Comparison of ENCODE assay signal across 15 mouse cellular contexts in the genomic region with DNA sequence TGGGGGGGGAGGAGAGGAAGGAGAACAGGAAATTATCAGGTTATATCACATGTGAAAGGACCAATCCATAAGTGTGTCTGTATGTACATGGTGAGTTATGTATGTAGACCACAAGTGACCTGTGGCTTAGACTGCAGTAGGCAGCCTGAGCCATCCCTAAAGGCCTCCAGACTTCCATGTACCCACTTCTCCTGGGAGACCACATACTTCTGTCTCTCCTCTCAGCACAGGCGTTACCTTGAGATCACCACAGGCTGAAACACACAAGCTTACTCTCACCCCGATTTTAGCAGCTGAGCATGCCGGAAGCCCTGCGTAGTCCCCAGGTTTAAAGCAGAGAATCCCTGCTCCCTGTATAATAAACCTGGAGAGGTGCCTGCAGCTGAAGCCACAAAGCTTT.
DNase-seq lines count a peak whose midpoint lies in the region; ATAC-seq and TF ChIP-seq lines count a peak whose summit lies in the region.
"Had no signal": no experiment of that assay in that cellular context is flagged by ENCODE, and none has a peak within 500 bp of the region (broad histone marks: within the 10 kb centered on the region; RNA-seq: fewer than 3 reads in every experiment).

No protein-coding gene starts in this region.

- no peak overlapping the region for H3K4me3 ChIP-seq in lung, embryonic 15.5 days
- H3K4me3 ChIP-seq in forebrain, embryonic 15.5 days, result no peak overlapping the region
- H3K4me3 ChIP-seq in limb, embryonic 12.5 days (replicated peaks), result no peak overlapping the region
- no peak overlapping the region for H3K4me3 ChIP-seq in stomach, postnatal 0 days (ENCODE audit: low read depth, low read length)
- H3K4me3 ChIP-seq: embryonic facial prominence, embryonic 15.5 days; layer of hippocampus, adult 2 months had no signal

- H3K4me2 ChIP-seq in lung, embryonic 15.5 days, result no peak overlapping the region
- no peak overlapping the region for H3K4me2 ChIP-seq in forebrain, embryonic 15.5 days (replicated peaks)
- no peak overlapping the region for H3K4me2 ChIP-seq in limb, embryonic 12.5 days
- no peak overlapping the region for H3K4me2 ChIP-seq in stomach, postnatal 0 days (replicated peaks; ENCODE audit: low read depth)
- H3K4me2 ChIP-seq: embryonic facial prominence, embryonic 15.5 days; liver, embryonic 11.5 days had no signal

- no peaks in the 10 kb centered on the region for H3K9me3 ChIP-seq in lung, embryonic 15.5 days
- no peaks in the 10 kb centered on the region for H3K9me3 ChIP-seq in forebrain, embryonic 15.5 days
- H3K9me3 ChIP-seq in limb, embryonic 12.5 days, result no peaks in the 10 kb centered on the region
- no peaks in the 10 kb centered on the region for H3K9me3 ChIP-seq in stomach, postnatal 0 days (ENCODE audit: control insufficient read depth, low read length)
- H3K9me3 ChIP-seq: embryonic facial prominence, embryonic 15.5 days; G1E had no signal

- H3K27me3 ChIP-seq in lung, embryonic 15.5 days, result no peaks in the 10 kb centered on the region
- H3K27me3 ChIP-seq in forebrain, embryonic 15.5 days, result no peaks in the 10 kb centered on the region
- no peaks in the 10 kb centered on the region for H3K27me3 ChIP-seq in limb, embryonic 12.5 days
- H3K27me3 ChIP-seq in stomach, postnatal 0 days (ENCODE audit: control insufficient read depth, insufficient read depth, low read length), result no peaks in the 10 kb centered on the region
- H3K27me3 ChIP-seq: embryonic facial prominence, embryonic 15.5 days had no signal

- peaks cover 43% of the 10 kb centered on the region for H3K4me1 ChIP-seq in lung, embryonic 15.5 days
- H3K4me1 ChIP-seq in forebrain, embryonic 15.5 days, result peaks cover 15% of the 10 kb centered on the region
- H3K4me1 ChIP-seq in limb, embryonic 12.5 days (replicated peaks), result peaks cover 47% of the 10 kb centered on the region
- H3K4me1 ChIP-seq in stomach, postnatal 0 days (replicated peaks; ENCODE audit: control insufficient read depth, insufficient read depth), result no peaks in the 10 kb centered on the region

- no peak for TF ChIP-seq CTCF in stomach, postnatal 0 days (IDR thresholded peaks at IDR 0.05; ENCODE audit: low read depth)

- H3K36me3 ChIP-seq in lung, embryonic 15.5 days, result no peaks in the 10 kb centered on the region
- no peaks in the 10 kb centered on the region for H3K36me3 ChIP-seq in forebrain, embryonic 15.5 days
- no peaks in the 10 kb centered on the region for H3K36me3 ChIP-seq in limb, embryonic 12.5 days
- H3K36me3 ChIP-seq in stomach, postnatal 0 days (ENCODE audit: control insufficient read depth, insufficient read depth, low read length), result no peaks in the 10 kb centered on the region
- H3K36me3 ChIP-seq: embryonic facial prominence, embryonic 15.5 days had no signal

- ATAC-seq in lung, embryonic 15.5 days (ENCODE audit: borderline replicate concordance, extremely low read depth, low FRiP score, low TSS enrichment), result 0 out of 2 replicates have a peak, but pooled peaks have one; percentile 27
- no peak for ATAC-seq in forebrain, embryonic 15.5 days (replicated peaks)
- ATAC-seq in limb, embryonic 12.5 days (ENCODE audit: insufficient number of reproducible peaks, insufficient read depth, low FRiP score, low TSS enrichment, low read depth), result no peak
- 0 out of 2 replicates have a peak, but pooled peaks have one; percentile 13 for ATAC-seq in stomach, postnatal 0 days (ENCODE audit: low FRiP score, low TSS enrichment)
- ATAC-seq: activated CD4-positive, CD25-positive, alpha-beta regulatory T cell, adult 4 months; inflammation-experienced regulatory T-cells, adult 6 months had no signal

- TF ChIP-seq EP300 in stomach, postnatal 0 days (optimal IDR thresholded peaks at IDR 0.05), result no peak

- no peak overlapping the region for H3K9ac ChIP-seq in lung, embryonic 15.5 days
- no peak overlapping the region for H3K9ac ChIP-seq in forebrain, embryonic 15.5 days (replicated peaks)
- H3K9ac ChIP-seq in limb, embryonic 12.5 days (replicated peaks), result no peak overlapping the region
- H3K9ac ChIP-seq in stomach, postnatal 0 days (ENCODE audit: low read length), result no peak overlapping the region
- H3K9ac ChIP-seq: embryonic facial prominence, embryonic 15.5 days had no signal

- 0 out of 2 replicates have a peak overlapping the region, but pooled peaks have one; percentile 62 for H3K27ac ChIP-seq in lung, embryonic 15.5 days
- 0 out of 2 replicates have a peak overlapping the region, but pooled peaks have one; percentile 1 for H3K27ac ChIP-seq in forebrain, embryonic 15.5 days (replicated peaks)
- 0 out of 2 replicates have a peak overlapping the region, but pooled peaks have one; percentile 41 for H3K27ac ChIP-seq in limb, embryonic 12.5 days
- no peak overlapping the region for H3K27ac ChIP-seq in stomach, postnatal 0 days (replicated peaks)
- H3K27ac ChIP-seq: embryonic facial prominence, embryonic 15.5 days; layer of hippocampus, adult 2 months; macrophage had no signal

- DNase-seq in lung, postnatal 25 days (ENCODE audit: low spot score), result no peak
- no peak for DNase-seq in stomach, postnatal 0 days (ENCODE audit: low spot score)
- no peak for DNase-seq in yolk sac, embryonic 10.5 days (ENCODE audit: low spot score)
- DNase-seq in thymus, postnatal 25 days, result no peak
- DNase-seq: gastrocnemius, postnatal 10 days had no signal

- 72% methylated on average over 4 of the region's 4 CpGs for WGBS in lung, embryonic 15.5 days
- WGBS in forebrain, embryonic 15.5 days, result 32% methylated on average over 4 of the region's 4 CpGs
- WGBS in limb, embryonic 12.5 days, result 63% methylated on average over 4 of the region's 4 CpGs
- WGBS in stomach, postnatal 0 days, result 79% methylated on average over 4 of the region's 4 CpGs

Comparison
In these comparisons a context has a peak if more than half of its experiments do, and no peak if none do; other contexts are left out.
1. ATAC-seq: peak in lung, embryonic 15.5 days (single experiment) and stomach, postnatal 0 days (single experiment); none in forebrain, embryonic 15.5 days (single experiment) and limb, embryonic 12.5 days (single experiment).